Mouse (Mus musculus): ENCODE results near the gene Olfr508. TPM values are rescaled to one million over a fixed set of nuclear protein-coding genes. Genes with fewer than 3 reads are reported as not detected.
"Not testable (repeated sequence)": the region's sequence is repeated elsewhere in the genome, so short reads cannot be mapped to it uniquely, and the experiment has no call there.

Olfr508 gene
- total RNA-seq (2021): not detected

DNA sequence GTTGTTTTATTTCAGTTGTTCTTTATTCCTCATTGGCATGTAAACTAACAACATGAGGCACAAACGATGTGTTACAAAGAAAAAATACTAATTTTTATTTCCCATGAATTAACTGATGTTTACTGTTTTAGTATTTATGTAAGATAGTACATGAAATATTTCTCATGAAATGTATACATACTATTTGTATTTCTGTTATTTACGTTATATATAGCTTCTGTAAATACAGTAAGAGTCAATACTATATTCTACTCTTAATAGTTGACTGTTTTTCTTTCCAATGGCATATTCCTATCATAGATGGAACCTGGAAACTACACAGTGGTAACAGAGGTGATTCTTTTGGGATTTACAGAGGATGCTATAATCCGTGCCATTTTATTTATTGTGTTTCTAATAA, at the start of gene Olfr508:
Gene Olfr508 (plus strand): TSS at position 301 of the 400 bp plus-strand sequence.
- no peak for DNase-seq

DNA sequence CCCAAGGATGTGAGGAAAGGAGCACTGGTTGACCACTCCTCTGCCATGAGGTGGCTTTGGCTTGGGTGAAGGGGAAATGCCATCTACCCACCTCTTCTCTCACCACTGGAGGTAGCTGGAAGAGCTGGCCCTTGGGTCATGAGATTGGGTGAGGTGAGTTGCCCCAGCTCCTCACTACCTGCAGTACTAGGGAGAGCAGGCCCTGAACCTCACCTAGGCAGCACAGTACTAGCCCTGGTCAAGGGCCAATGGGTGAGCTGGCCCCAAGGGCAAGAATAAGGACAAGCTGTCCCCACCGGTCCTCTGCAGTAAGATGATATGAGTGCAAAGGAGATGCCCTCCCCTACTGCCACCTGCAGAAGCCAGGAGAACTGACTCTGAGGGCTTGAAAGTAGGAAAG, 40.0 kb upstream of the Olfr508 start:
- no peak for DNase-seq
- intact Hi-C loops (cut with DNase I): no loop called here

More for the DNA sequence above, at the start of gene Olfr508:
- intact Hi-C loops (cut with DNase I): no loop called here

DNA sequence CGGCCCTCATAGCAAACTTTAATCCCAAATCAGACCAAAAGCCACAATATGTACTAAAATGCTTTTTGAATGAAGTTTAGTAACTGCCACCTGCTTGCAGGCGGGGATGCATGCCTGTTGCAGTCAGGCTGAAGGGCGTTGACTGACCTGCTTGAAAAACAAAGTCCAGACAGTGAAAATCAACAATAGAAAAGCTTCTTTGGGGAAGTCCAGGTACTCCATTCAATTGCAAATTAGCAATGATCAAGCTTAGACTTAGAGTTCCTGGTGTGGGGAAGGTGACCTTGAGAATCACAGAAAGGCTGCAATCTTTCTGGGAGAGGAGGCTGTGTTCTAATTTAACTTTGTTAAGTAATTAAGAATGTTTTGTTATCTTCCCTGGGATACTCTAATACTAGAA, 27.9 kb upstream of the Olfr508 start:
- DNase-seq; intact Hi-C loops (cut with DNase I): not testable (repeated sequence)

DNA sequence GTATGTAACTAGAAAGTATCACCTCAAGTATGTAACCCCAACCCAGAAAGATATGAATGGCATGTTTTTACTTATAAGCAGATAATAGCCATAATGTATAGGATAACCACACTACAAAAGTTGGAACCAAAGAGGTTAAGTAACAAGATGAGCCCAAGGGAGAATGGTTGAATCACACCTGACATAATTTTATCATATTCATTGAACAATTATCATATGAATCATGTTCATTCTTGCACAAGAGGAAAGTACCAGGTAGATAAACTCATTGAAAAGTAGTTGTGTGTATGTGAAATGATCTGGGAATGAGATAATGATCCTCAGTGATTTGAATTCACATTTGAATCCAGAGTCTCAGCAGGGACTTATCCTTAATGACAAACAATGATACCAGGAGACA, 19.3 kb upstream of the Olfr508 start, which contains the start of gene Olfr506:
Gene Olfr506 (plus strand): TSS at position 301 of the 400 bp plus-strand sequence.
- intact Hi-C loops (cut with DNase I): no loop called here
- no peak for DNase-seq

DNA sequence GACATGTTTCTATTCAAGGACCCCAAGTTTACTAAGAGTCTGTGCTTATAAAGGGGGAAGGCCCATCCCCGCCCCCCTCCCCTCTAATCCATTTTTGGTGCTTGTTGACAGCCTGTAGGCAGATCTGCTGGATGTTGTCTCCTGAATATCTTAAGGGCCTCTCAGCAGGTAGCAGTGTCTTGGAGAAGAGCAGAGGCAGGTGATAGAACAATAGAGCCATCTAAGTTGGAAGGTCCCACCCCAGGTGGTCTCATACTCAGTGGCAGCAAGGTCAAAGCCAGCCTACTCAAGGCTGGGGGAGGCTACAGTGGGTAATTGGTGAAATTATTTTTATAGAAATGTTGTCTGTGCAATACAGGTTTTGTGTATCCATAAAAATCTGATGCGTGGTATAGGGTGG, 15.7 kb upstream of the Olfr508 start:
- intact Hi-C loops (cut with DNase I): no loop called here

DNA sequence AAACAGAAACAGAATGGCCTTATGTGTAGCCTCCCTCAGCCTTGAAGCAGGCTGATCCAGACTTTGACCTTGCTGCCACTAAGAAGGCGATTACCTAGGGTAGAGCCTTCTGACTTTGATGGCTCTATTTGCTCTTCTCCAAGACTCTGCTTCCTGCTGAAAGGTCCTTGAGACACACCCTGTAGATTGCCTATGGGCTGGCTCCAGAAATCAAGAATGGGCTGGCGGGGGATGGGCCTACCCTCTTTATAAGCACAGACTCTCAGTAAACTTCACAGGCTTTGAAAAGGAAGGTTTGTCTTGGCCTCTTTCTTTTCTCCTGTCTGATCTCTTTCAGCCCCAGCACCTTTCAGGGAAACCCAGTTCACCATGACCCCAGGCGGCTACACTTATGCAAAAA, 13.0 kb upstream of the Olfr508 start:
- intact Hi-C loops (cut with DNase I); DNase-seq: not testable (repeated sequence)

More for the DNA sequence above, 15.7 kb upstream of the Olfr508 start:
- no peak for DNase-seq

DNA sequence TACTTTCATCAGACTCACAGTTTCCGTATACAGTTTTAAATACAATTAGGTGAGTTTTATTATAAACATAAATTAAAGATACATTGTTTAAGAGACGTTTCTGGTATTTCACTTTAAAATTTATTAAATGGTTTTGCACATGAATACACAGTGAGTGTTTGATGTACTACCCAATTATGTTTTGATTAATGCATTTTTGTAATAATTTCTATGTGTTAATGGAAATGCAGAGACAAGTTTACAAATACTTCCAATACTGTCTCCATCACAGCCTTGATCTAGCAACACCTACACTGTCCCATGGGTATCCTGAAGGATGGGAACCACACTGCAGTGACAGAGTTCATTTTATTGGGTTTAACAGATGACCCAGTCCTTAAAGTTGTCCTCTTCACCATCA, 8.3 kb upstream of the Olfr508 start, which contains the start of gene Olfr507:
Gene Olfr507 (plus strand): TSS at position 301 of the 400 bp plus-strand sequence.
- intact Hi-C loops (cut with DNase I): no loop called here
- DNase-seq: no peak

DNA sequence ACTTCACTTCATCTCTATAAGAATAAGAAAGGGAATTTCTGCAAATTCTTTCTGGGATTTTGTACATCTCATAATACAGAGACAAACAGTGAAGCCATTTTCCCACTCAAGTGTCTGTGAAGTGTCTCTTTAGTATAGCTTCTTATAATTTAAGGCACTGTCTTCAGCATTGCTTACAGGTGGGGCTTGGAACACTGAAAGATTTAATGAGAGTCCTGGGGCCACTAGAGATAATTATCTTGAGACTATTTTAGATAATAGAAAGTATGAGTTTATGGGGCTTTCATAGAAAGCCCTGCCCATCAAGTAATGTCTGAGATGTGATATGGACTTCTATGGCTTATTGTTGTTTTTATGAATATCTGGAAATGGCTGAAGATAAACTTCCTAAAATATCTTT, 22.0 kb downstream of the Olfr508 start, which contains the start of gene Olfr509:
Gene Olfr509 (minus strand): TSS at position 101 of the 400 bp plus-strand sequence.
- DNase-seq: no peak
- intact Hi-C loops (cut with DNase I): no loop called here

DNA sequence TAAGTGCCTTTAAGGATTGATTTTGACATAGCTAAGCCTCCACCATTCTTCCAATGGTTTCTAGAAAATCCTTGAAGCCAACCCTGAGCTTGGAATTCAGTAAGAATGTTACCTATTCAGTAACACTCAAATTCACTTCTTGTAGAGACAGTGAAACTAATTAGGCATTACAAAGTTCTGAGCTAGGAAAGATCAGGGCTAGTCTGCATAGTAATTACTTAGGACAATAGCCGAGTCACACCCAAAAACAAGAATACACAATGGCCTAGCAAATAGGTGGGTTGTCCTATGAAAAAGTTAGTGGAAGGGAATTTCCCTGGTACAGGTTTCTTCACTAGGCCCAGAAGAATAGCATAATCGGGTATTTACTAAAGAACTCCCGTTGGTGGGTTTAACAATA, 32.6 kb downstream of the Olfr508 start:
- intact Hi-C loops (cut with DNase I): no loop called here

DNA sequence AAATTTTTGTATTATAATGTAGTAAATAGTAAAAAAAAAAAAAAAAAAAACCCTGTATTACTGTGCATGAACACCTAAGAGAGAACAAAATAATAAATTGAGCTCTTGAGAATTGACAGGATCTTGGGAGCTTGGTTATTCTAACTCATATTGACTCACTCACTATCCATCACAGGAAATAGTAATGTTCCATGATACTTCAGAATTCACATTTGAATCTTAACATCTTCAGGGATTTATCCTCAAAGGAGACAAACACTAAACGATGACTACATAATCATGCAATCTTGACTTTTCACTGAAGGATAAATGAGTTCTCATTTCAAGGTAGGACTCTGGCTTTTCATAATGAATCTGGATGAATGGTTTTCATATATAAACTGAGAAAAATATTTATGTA, 36.3 kb downstream of the Olfr508 start, which contains the start of gene Olfr510:
Gene Olfr510 (plus strand): TSS at position 301 of the 400 bp plus-strand sequence.
- no peak for DNase-seq
- intact Hi-C loops (cut with DNase I): no loop called here

More for the DNA sequence above, 32.6 kb downstream of the Olfr508 start:
- DNase-seq: no peak

DNA sequence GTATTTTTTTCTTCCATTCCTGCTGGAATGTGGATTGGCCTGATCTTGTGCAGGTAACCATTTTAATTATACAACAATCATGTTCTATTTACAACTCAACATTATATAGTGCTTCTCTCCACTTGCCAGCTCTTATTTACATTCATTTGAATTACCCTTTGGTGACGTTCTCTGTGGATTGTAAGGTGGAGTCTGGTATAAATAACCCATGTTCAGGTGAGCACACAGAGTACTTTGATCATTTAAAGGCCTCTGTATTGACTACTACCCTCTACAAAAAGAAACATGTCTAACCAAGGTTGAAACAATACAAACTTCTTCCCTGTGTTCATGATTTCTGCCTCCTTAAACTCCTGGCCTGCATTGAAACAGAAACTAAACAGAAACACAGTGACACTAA, 41.3 kb downstream of the Olfr508 start:
- intact Hi-C loops (cut with DNase I): no loop called here
- no peak for DNase-seq

DNA sequence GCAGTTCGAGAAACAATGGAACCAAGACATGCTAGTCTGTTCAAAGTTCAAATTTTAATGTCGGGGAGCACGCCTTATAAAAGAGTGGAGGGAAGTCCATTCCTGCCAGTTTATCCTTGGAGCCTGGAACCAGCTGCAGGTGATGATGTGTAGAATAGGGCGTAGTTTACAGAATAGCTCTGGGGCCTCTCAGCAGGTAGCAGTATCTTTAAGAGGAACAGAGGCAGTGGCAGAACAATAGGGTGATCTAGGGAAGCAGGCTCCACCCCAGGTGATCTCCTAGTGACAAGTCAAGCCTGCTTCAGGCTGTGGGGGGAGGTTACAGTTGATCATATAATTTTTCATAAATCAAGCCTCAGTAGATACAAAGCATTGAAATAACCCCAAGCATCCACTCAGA, 49.1 kb downstream of the Olfr508 start:
- intact Hi-C loops (cut with DNase I): no loop called here

More for the DNA sequence above, 49.1 kb downstream of the Olfr508 start:
- no peak for DNase-seq

Other genes with a start within 250 kb of the Olfr508 start
- gene Olfr495, start 236.8 kb upstream of the Olfr508 start, total RNA-seq (2021): not detected
- gene Olfr497, start 209.6 kb upstream of the Olfr508 start, total RNA-seq (2021): not detected
- not detected for gene Olfr498, start 164.7 kb upstream of the Olfr508 start, total RNA-seq (2021)
- gene Olfr502, start 104.9 kb upstream of the Olfr508 start, total RNA-seq (2021): not detected
- not detected for gene Olfr503, start 85.5 kb upstream of the Olfr508 start, total RNA-seq (2021)
- gene Olfr504, start 64.2 kb upstream of the Olfr508 start, total RNA-seq (2021): not detected
- not detected for gene Olfr506, start 19.2 kb upstream of the Olfr508 start, total RNA-seq (2021)
- not detected for gene Olfr507, start 8.2 kb upstream of the Olfr508 start, total RNA-seq (2021)
- not detected for gene Olfr509, start 21.9 kb downstream of the Olfr508 start, total RNA-seq (2021)
- gene Olfr510, start 36.4 kb downstream of the Olfr508 start, total RNA-seq (2021): not detected
- not detected for gene Olfr512, start 83.3 kb downstream of the Olfr508 start, total RNA-seq (2021)
- not detected for gene Olfr513, start 121.0 kb downstream of the Olfr508 start, total RNA-seq (2021)
- gene Olfr514, start 196.0 kb downstream of the Olfr508 start, total RNA-seq (2021): not detected
- not detected for gene Olfr516, start 220.5 kb downstream of the Olfr508 start, total RNA-seq (2021)
- not detected for gene Olfr517, start 242.4 kb downstream of the Olfr508 start, total RNA-seq (2021)

All from heart, postnatal 10 days (tissue).